Mouse (Mus musculus): Measurements from ENCODE around the gene Klhl35.

GRCm38 (mm10) chr7:99452859-99453258, 12.9 kb upstream of the Klhl35 start:
- TF ChIP-seq CTCF (IDR thresholded peaks at IDR 0.05; ENCODE audit: borderline replicate concordance, insufficient read depth, low read depth, low read length) (no peak), POLR2A (IDR thresholded peaks at IDR 0.05; ENCODE audit: borderline replicate concordance, insufficient read depth, low read length) (no peak)
